Mouse (Mus musculus) urinary bladder, adult 18-20 months (tissue): ENCODE measurements around the gene Magea1.
"Not testable (repeated sequence)": the region's sequence is repeated elsewhere in the genome, so short reads cannot be mapped to it uniquely, and the experiment has no call there.

Experiments used
- DNase-seq, 2 experiments: peaks; one replicate each; pipeline ENCODE4 v3.0.0; 2022; ENCODE audit warnings: low spot score in 2 of 2, mixed read lengths in 2 of 2

Magea1 gene

DNA sequence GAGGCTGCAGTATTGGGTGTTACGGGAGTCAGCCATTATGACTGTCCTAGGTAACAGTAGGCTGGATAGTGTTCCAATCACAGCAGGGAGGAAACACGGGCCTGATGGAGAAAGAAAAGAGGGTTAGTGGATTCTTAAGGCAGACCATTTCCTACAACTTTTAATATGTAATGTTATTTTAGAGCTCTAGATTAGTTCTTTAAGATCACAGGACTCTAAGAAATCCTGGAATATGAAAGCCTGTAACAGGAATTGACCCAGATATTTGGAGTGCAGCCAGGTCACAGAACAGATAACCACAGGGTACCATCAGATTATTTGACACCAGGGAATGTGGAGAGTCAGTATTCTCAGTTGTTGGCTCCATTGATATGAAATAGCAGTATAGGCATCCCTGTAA is at the start of gene Magea1:
Gene Magea1 (minus strand): TSS at position 101 of the 400 bp plus-strand sequence.
- not testable (repeated sequence) for DNase-seq

DNA sequence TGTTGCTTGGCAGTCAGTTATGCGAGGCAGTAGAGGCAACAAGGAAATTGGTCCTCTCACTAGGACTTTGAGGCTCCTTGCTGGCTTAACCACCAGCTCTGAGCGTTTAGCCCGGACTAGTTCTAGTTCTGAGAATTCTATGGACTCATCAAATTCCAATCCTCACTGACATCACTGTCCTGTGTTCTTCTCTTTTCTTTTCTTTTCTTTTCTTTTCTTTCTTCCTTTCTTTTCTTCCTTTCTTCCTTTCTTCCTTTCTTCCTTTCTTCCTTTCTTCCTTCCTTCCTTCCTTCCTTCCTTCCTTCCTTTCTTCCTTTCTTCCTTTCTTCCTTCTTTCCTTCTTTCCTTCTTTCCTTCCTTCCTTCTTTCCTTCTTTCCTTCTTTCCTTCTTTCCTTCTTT is 38.7 kb upstream of the Magea1 start, which contains the start of gene Cldn34b2:
Gene Cldn34b2 (minus strand): TSS at position 101 of the 400 bp plus-strand sequence.
- DNase-seq = not testable (repeated sequence)

DNA sequence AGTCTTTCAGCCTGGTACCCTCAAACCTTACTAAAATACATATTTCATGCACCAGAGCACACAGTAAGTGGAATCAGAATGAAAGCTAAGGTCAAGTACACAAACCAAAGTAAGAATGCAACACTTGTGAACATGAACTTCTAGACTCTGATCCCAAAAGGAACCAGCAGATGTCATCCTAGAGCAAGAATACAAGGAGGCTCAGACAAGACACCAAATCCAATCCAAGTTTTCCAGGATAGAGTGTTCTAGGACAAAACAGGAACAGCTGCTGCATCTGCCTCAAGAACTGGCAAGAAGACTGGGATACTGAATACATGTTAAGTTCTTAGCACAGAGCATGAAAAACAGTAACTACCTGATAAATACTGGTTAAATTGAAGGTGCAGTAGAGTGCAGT is 8.4 kb upstream of the Magea1 start:
- no peak for DNase-seq

DNA sequence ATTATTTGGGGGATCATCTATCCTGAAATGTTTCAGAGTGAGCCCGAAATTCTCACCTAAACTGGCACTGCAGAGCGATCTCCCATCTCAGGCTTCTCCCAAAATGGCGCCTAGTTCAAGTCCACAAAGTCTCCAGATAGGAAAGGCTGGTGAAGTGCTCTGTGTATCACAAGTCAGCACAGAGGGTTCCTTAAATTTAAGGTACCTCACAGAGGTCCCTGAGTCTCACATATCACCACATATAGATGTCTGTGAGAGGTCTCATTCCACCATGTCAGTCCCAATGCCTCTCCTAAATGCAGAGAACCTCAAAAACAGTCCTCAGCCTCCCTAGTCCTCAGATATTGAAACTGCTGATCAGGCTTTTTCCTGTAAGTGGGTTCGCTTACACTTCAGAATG is 4.0 kb upstream of the Magea1 start, which contains the start of gene Magea2:
Gene Magea2 (minus strand): TSS at position 101 of the 400 bp plus-strand sequence.
- not testable (repeated sequence) for DNase-seq

DNA sequence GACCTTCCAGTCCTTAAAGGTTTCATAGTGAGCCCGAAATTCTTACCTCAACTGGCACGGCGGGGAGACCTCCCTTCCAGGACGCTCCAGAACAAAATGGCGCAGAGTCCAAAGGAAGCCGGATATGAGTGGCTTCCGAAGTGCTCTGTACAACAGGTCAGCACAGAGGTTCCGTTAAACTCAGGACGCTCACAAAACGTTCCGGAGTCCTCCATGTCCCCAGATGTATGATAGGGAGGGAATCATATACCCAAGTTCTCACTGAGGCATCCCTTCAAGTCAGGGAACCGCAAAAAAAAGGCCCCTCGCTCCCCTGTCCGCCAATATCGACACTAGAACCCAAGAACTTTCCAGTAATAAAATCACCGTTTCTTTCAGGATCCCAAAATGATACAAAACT is 26.5 kb downstream of the Magea1 start, which contains the start of gene Magea5:
Gene Magea5 (minus strand): TSS at position 101 of the 400 bp plus-strand sequence.
- DNase-seq = not testable (repeated sequence)
